Mouse (Mus musculus): ENCODE results near the gene Cacna1c. TPM values are rescaled to one million over a fixed set of nuclear protein-coding genes. Genes with fewer than 3 reads are reported as not detected.

Gene Cacna1c
- total RNA-seq, 1 experiment: 0.98 TPM

GRCm38 (mm10) chr6:118954988-118955554 is 241.1 kb downstream of the Cacna1c start:
- in situ Hi-C loops (cut with MboI; ENCODE audit: low sequenced_read_pairs in 2 of 2, unreplicated experiment in 2 of 2): no loop called here
- Histone ChIP-seq H3K4me1 (ENCODE audit: control insufficient read depth in 2 of 2, insufficient read depth in 2 of 2, low read length in 2 of 2, poor library complexity in 1 of 2) (no peaks in the 10 kb centered on the region), H3K36me3 (ENCODE audit: control insufficient read depth, insufficient read depth, low read length, poor library complexity, severe bottlenecking) (no peaks in the 10 kb centered on the region), H3K4me3 (ENCODE audit: insufficient read depth in 1 of 2, low read depth in 1 of 2, low read length in 2 of 2, poor library complexity in 1 of 2, severe bottlenecking in 1 of 2) (no peak overlapping the region), H3K9me3 (ENCODE audit: control insufficient read depth, insufficient read depth, low read depth, low read length) (no peaks in the 10 kb centered on the region), H3K9ac (ENCODE audit: insufficient read depth, low read depth, low read length, poor library complexity, severe bottlenecking) (no peak overlapping the region), H3K27ac (ENCODE audit: insufficient read depth, low read depth, low read length, poor library complexity, severe bottlenecking) (no peak overlapping the region)
- TF ChIP-seq ZNF384 (IDR thresholded peaks at IDR 0.05; ENCODE audit: low read depth, low read length) (no peak), MAFK (IDR thresholded peaks at IDR 0.05; ENCODE audit: insufficient read depth, low read depth, low read length) (no peak), ZC3H11A (IDR thresholded peaks at IDR 0.05; ENCODE audit: borderline replicate concordance, low read depth, low read length) (no peak)
- no peak for DNase-seq (ENCODE audit: low read depth, low spot score)

- in situ Hi-C loops (cut with MboI; ENCODE audit: low sequenced_read_pairs in 2 of 2, unreplicated experiment in 2 of 2): no loop called here
- DNase-seq (ENCODE audit: low read depth, low spot score): no peak
- Histone ChIP-seq H3K27ac (ENCODE audit: insufficient read depth, low read depth, low read length, poor library complexity, severe bottlenecking) (no peak overlapping the region), H3K4me3 (ENCODE audit: insufficient read depth in 1 of 2, low read depth in 1 of 2, low read length in 2 of 2, poor library complexity in 1 of 2, severe bottlenecking in 1 of 2) (no peak overlapping the region), H3K9me3 (ENCODE audit: control insufficient read depth, insufficient read depth, low read depth, low read length) (no peaks in the 10 kb centered on the region), H3K9ac (ENCODE audit: insufficient read depth, low read depth, low read length, poor library complexity, severe bottlenecking) (no peak overlapping the region), H3K36me3 (ENCODE audit: control insufficient read depth, insufficient read depth, low read length, poor library complexity, severe bottlenecking) (no peaks in the 10 kb centered on the region), H3K4me1 (ENCODE audit: control insufficient read depth in 2 of 2, insufficient read depth in 2 of 2, low read length in 2 of 2, poor library complexity in 1 of 2) (no peaks in the 10 kb centered on the region)
- no peak for TF ChIP-seq HCFC1 (IDR thresholded peaks at IDR 0.05; ENCODE audit: borderline replicate concordance, insufficient read depth, low read length)
- TF ChIP-seq CHD2 (IDR thresholded peaks at IDR 0.05; ENCODE audit: low read depth, low read length): no peak
- TF ChIP-seq ZNF384 (IDR thresholded peaks at IDR 0.05; ENCODE audit: low read depth, low read length): no peak
- no peak for TF ChIP-seq MAFK (IDR thresholded peaks at IDR 0.05; ENCODE audit: insufficient read depth, low read depth, low read length)
- no peak for TF ChIP-seq ZC3H11A (IDR thresholded peaks at IDR 0.05; ENCODE audit: borderline replicate concordance, low read depth, low read length)
These were observed 243.8 kb downstream of the Cacna1c start for GRCm38 (mm10) chr6:118952377-118952776.

GRCm38 (mm10) chr6:118950190-118950589 is 246.0 kb downstream of the Cacna1c start:
- no peak overlapping the region for H3K9ac ChIP-seq (ENCODE audit: insufficient read depth, low read depth, low read length, poor library complexity, severe bottlenecking)
- in situ Hi-C loops (cut with MboI; ENCODE audit: low sequenced_read_pairs in 2 of 2, unreplicated experiment in 2 of 2): no loop called here
- no peak for TF ChIP-seq MAFK (IDR thresholded peaks at IDR 0.05; ENCODE audit: insufficient read depth, low read depth, low read length)
- no peak for TF ChIP-seq HCFC1 (IDR thresholded peaks at IDR 0.05; ENCODE audit: borderline replicate concordance, insufficient read depth, low read length)
- no peak for TF ChIP-seq ZNF384 (IDR thresholded peaks at IDR 0.05; ENCODE audit: low read depth, low read length)
- TF ChIP-seq CHD2 (IDR thresholded peaks at IDR 0.05; ENCODE audit: low read depth, low read length): no peak
- no peak for TF ChIP-seq ZC3H11A (IDR thresholded peaks at IDR 0.05; ENCODE audit: borderline replicate concordance, low read depth, low read length)
- H3K27ac ChIP-seq (ENCODE audit: insufficient read depth, low read depth, low read length, poor library complexity, severe bottlenecking): no peak overlapping the region
- H3K9me3 ChIP-seq (ENCODE audit: control insufficient read depth, insufficient read depth, low read depth, low read length): no peaks in the 10 kb centered on the region
- no peaks in the 10 kb centered on the region for H3K36me3 ChIP-seq (ENCODE audit: control insufficient read depth, insufficient read depth, low read length, poor library complexity, severe bottlenecking)
- no peak overlapping the region for H3K4me3 ChIP-seq (ENCODE audit: insufficient read depth in 1 of 2, low read depth in 1 of 2, low read length in 2 of 2, poor library complexity in 1 of 2, severe bottlenecking in 1 of 2)
- no peaks in the 10 kb centered on the region for H3K4me1 ChIP-seq (ENCODE audit: control insufficient read depth in 2 of 2, insufficient read depth in 2 of 2, low read length in 2 of 2, poor library complexity in 1 of 2)
- no peak for DNase-seq (ENCODE audit: low read depth, low spot score)

GRCm38 (mm10) chr6:118947286-118947685 is 248.9 kb downstream of the Cacna1c start:
- Histone ChIP-seq H3K9me3 (ENCODE audit: control insufficient read depth, insufficient read depth, low read depth, low read length) (no peaks in the 10 kb centered on the region), H3K36me3 (ENCODE audit: control insufficient read depth, insufficient read depth, low read length, poor library complexity, severe bottlenecking) (no peaks in the 10 kb centered on the region), H3K9ac (ENCODE audit: insufficient read depth, low read depth, low read length, poor library complexity, severe bottlenecking) (no peak overlapping the region), H3K4me1 (ENCODE audit: control insufficient read depth in 2 of 2, insufficient read depth in 2 of 2, low read length in 2 of 2, poor library complexity in 1 of 2) (no peaks in the 10 kb centered on the region), H3K4me3 (ENCODE audit: insufficient read depth in 1 of 2, low read depth in 1 of 2, low read length in 2 of 2, poor library complexity in 1 of 2, severe bottlenecking in 1 of 2) (no peak overlapping the region), H3K27ac (ENCODE audit: insufficient read depth, low read depth, low read length, poor library complexity, severe bottlenecking) (no peak overlapping the region)
- in situ Hi-C loops (cut with MboI; ENCODE audit: low sequenced_read_pairs in 2 of 2, unreplicated experiment in 2 of 2): no loop called here
- TF ChIP-seq ZC3H11A (IDR thresholded peaks at IDR 0.05; ENCODE audit: borderline replicate concordance, low read depth, low read length) (no peak), HCFC1 (IDR thresholded peaks at IDR 0.05; ENCODE audit: borderline replicate concordance, insufficient read depth, low read length) (no peak), MAFK (IDR thresholded peaks at IDR 0.05; ENCODE audit: insufficient read depth, low read depth, low read length) (no peak), ZNF384 (IDR thresholded peaks at IDR 0.05; ENCODE audit: low read depth, low read length) (no peak), CHD2 (IDR thresholded peaks at IDR 0.05; ENCODE audit: low read depth, low read length) (no peak)
- DNase-seq (ENCODE audit: low read depth, low spot score): no peak

- Histone ChIP-seq H3K4me3 (ENCODE audit: insufficient read depth in 1 of 2, low read depth in 1 of 2, low read length in 2 of 2, poor library complexity in 1 of 2, severe bottlenecking in 1 of 2) (no peak overlapping the region), H3K27ac (ENCODE audit: insufficient read depth, low read depth, low read length, poor library complexity, severe bottlenecking) (no peak overlapping the region), H3K9me3 (ENCODE audit: control insufficient read depth, insufficient read depth, low read depth, low read length) (no peaks in the 10 kb centered on the region), H3K36me3 (ENCODE audit: control insufficient read depth, insufficient read depth, low read length, poor library complexity, severe bottlenecking) (no peaks in the 10 kb centered on the region), H3K9ac (ENCODE audit: insufficient read depth, low read depth, low read length, poor library complexity, severe bottlenecking) (no peak overlapping the region), H3K4me1 (ENCODE audit: control insufficient read depth in 2 of 2, insufficient read depth in 2 of 2, low read length in 2 of 2, poor library complexity in 1 of 2) (no peaks in the 10 kb centered on the region)
- no peak for TF ChIP-seq MAFK (IDR thresholded peaks at IDR 0.05; ENCODE audit: insufficient read depth, low read depth, low read length)
- no peak for TF ChIP-seq ZNF384 (IDR thresholded peaks at IDR 0.05; ENCODE audit: low read depth, low read length)
- DNase-seq (ENCODE audit: low read depth, low spot score): no peak
- in situ Hi-C loops (cut with MboI; ENCODE audit: low sequenced_read_pairs in 2 of 2, unreplicated experiment in 2 of 2): no loop called here
These were observed 249.6 kb downstream of the Cacna1c start for GRCm38 (mm10) chr6:118946660-118947059.
